Mouse (Mus musculus) MEL (cell line): Measurements from ENCODE around the gene Rp2. TPM values are rescaled to one million over a fixed set of nuclear protein-coding genes. Genes with fewer than 3 reads are reported as not detected.

ENCODE experiments used
- DNase-seq: peaks from one replicate; pipeline ENCODE4 v3.0.0; 2011; ENCODE audit warnings: low read depth, low spot score
- H3K27ac ChIP-seq: 2 replicates; pipeline ENCODE4 v1.5.1; 2012; ENCODE audit warnings: low read depth, mild to moderate bottlenecking, control low read depth, low read length, moderate library complexity; ENCODE audit not compliant: control insufficient read depth
- H3K27me3 ChIP-seq, 2 experiments: fragments of 150-350 bp in 1 of 2; sonication (generic) in 1 of 2; 2 replicates each; pipeline ENCODE4 v1.6.1; 2012; ENCODE audit warnings: low read length in 2 of 2, mild to moderate bottlenecking in 2 of 2, improper control_type of control experiment in 1 of 2, moderate library complexity in 1 of 2; ENCODE audit not compliant: insufficient read depth in 2 of 2, control insufficient read depth in 1 of 2
- H3K36me3 ChIP-seq, 2 experiments: 2 replicates each; pipeline ENCODE4 v1.6.1; 2012 to 2014; ENCODE audit warnings: low read length in 2 of 2, improper control_type of control experiment in 1 of 2, inconsistent platforms in 1 of 2, mild to moderate bottlenecking in 1 of 2; ENCODE audit not compliant: insufficient read depth in 2 of 2, control insufficient read depth in 1 of 2
- H3K4me1 ChIP-seq, 2 experiments: fragments of 150-350 bp in 1 of 2; sonication (generic) in 1 of 2; 2 replicates each; pipeline ENCODE4 v1.6.1; 2012; ENCODE audit warnings: low read length in 2 of 2, improper control_type of control experiment in 1 of 2, mild to moderate bottlenecking in 1 of 2; ENCODE audit not compliant: insufficient read depth in 2 of 2, control insufficient read depth in 1 of 2
- H3K4me3 ChIP-seq, 2 experiments: fragments of 150-350 bp in 1 of 2; sonication (generic) in 1 of 2; 2 replicates each; pipeline ENCODE4 v1.5.1; 2012; ENCODE audit warnings: low read depth in 2 of 2, low read length in 2 of 2, mild to moderate bottlenecking in 2 of 2, moderate library complexity in 2 of 2, control low read depth in 1 of 2, improper control_type of control experiment in 1 of 2; ENCODE audit not compliant: control insufficient read depth in 1 of 2, insufficient read depth in 1 of 2
- H3K79me2 ChIP-seq: 2 replicates; pipeline ENCODE4 v1.6.1; 2012; ENCODE audit warnings: mild to moderate bottlenecking, low read length, moderate library complexity; ENCODE audit not compliant: control insufficient read depth, poor library complexity, insufficient read depth
- H3K9ac ChIP-seq: 2 replicates; pipeline ENCODE4 v1.6.1; 2012; ENCODE audit warnings: low read depth, mild to moderate bottlenecking, control low read depth, low read length, moderate library complexity; ENCODE audit not compliant: control insufficient read depth, poor library complexity, severe bottlenecking
- H3K9me3 ChIP-seq: fragments of 150-350 bp; sonication (generic); replicated peaks from 2 replicates; pipeline ENCODE4 v1.6.1; 2012; ENCODE audit warnings: mild to moderate bottlenecking, low read length, improper control_type of control experiment, moderate library complexity; ENCODE audit not compliant: insufficient read depth
- BHLHE40 ChIP-seq: IDR thresholded peaks from 2 replicates; pipeline ENCODE4 v1.6.1; 2012; ENCODE audit warnings: low read depth, mild to moderate bottlenecking, inconsistent platforms, low read length, improper control_type of control experiment, borderline replicate concordance
- CHD1 ChIP-seq: IDR thresholded peaks from 2 replicates; pipeline ENCODE4 v1.6.1; 2012; ENCODE audit warnings: low read depth, mild to moderate bottlenecking, inconsistent platforms, low read length, improper control_type of control experiment
- CHD2 ChIP-seq: IDR thresholded peaks from 2 replicates; pipeline ENCODE4 v1.6.1; 2011; ENCODE audit warnings: low read length, improper control_type of control experiment
- CTCF ChIP-seq, 3 experiments: IDR thresholded peaks in 2 of 3; conservative IDR thresholded peaks in 1 of 3; 2 replicates each; pipeline ENCODE4 v1.5.1; 2011 to 2012; ENCODE audit warnings: low read length in 3 of 3, low read depth in 2 of 3, mild to moderate bottlenecking in 2 of 3, improper control_type of control experiment in 1 of 3, inconsistent platforms in 1 of 3, mixed read lengths in 1 of 3, moderate library complexity in 1 of 3; ENCODE audit not compliant: control insufficient read depth in 1 of 3, insufficient read depth in 1 of 3, poor library complexity in 1 of 3, severe bottlenecking in 1 of 3
- E2F4 ChIP-seq: IDR thresholded peaks from 2 replicates; pipeline ENCODE4 v1.6.1; 2011; ENCODE audit warnings: low read depth, low read length, improper control_type of control experiment, borderline replicate concordance
- ELF1 ChIP-seq: IDR thresholded peaks from 2 replicates; pipeline ENCODE4 v1.6.1; 2014; ENCODE audit warnings: low read depth, mild to moderate bottlenecking, inconsistent platforms, low read length, improper control_type of control experiment, moderate library complexity
- EP300 ChIP-seq, 2 experiments: IDR thresholded peaks; 2 replicates each; pipeline ENCODE4 v1.6.1; 2011; ENCODE audit warnings: improper control_type of control experiment in 2 of 2, low read length in 2 of 2, low read depth in 1 of 2, mild to moderate bottlenecking in 1 of 2
- ETS1 ChIP-seq: IDR thresholded peaks from 2 replicates; pipeline ENCODE4 v1.6.1; 2012; ENCODE audit warnings: low read depth, mild to moderate bottlenecking, inconsistent platforms, low read length, improper control_type of control experiment, moderate library complexity
- HCFC1 ChIP-seq: IDR thresholded peaks from 2 replicates; pipeline ENCODE4 v1.6.1; 2012; ENCODE audit warnings: low read depth, mild to moderate bottlenecking, inconsistent platforms, low read length, improper control_type of control experiment, moderate library complexity
- JUND ChIP-seq: IDR thresholded peaks from 2 replicates; pipeline ENCODE4 v1.6.1; 2011; ENCODE audit warnings: low read depth, mild to moderate bottlenecking, improper control_type of control experiment, low read length
- KAT2A ChIP-seq: conservative IDR thresholded peaks from 2 replicates; pipeline ENCODE4 v1.6.1; 2012; ENCODE audit warnings: low read depth, low read length, improper control_type of control experiment, inconsistent platforms
- MAFK ChIP-seq: IDR thresholded peaks from 2 replicates; pipeline ENCODE4 v1.6.1; 2011; ENCODE audit warnings: low read depth, mild to moderate bottlenecking, low read length, improper control_type of control experiment, borderline replicate concordance
- MAZ ChIP-seq: IDR thresholded peaks from 2 replicates; pipeline ENCODE4 v1.6.1; 2012; ENCODE audit warnings: low read depth, mild to moderate bottlenecking, inconsistent platforms, low read length, improper control_type of control experiment
- MEF2A ChIP-seq: IDR thresholded peaks from 2 replicates; pipeline ENCODE4 v1.6.1; 2014; ENCODE audit warnings: low read depth, mild to moderate bottlenecking, inconsistent platforms, low read length, improper control_type of control experiment; ENCODE audit not compliant: poor library complexity, insufficient replicate concordance, severe bottlenecking; ENCODE audit errors: extremely low read depth
- MXI1 ChIP-seq: IDR thresholded peaks from 2 replicates; pipeline ENCODE4 v1.6.1; 2011; ENCODE audit warnings: mild to moderate bottlenecking, low read depth, low read length, improper control_type of control experiment
- MYB ChIP-seq: IDR thresholded peaks from 2 replicates; pipeline ENCODE4 v1.6.1; 2011; ENCODE audit warnings: mild to moderate bottlenecking, low read depth, low read length, improper control_type of control experiment
- MYC ChIP-seq: IDR thresholded peaks from 2 replicates; pipeline ENCODE4 v1.6.1; 2011; ENCODE audit warnings: low read depth, mild to moderate bottlenecking, low read length, improper control_type of control experiment, moderate library complexity
- NELFE ChIP-seq: IDR thresholded peaks from 2 replicates; pipeline ENCODE4 v1.6.1; 2011; ENCODE audit warnings: low read depth, low read length, improper control_type of control experiment
- NRF1 ChIP-seq: IDR thresholded peaks from 2 replicates; pipeline ENCODE4 v1.6.1; 2014; ENCODE audit warnings: low read depth, mild to moderate bottlenecking, inconsistent platforms, low read length, improper control_type of control experiment, moderate library complexity; ENCODE audit not compliant: poor library complexity, insufficient read depth, severe bottlenecking
- POLR2A ChIP-seq, 2 experiments: IDR thresholded peaks; 2 replicates each; pipeline ENCODE4 v1.6.1; 2011 to 2012; ENCODE audit warnings: low read length in 2 of 2, mild to moderate bottlenecking in 2 of 2, control low read depth in 1 of 2, improper control_type of control experiment in 1 of 2, low read depth in 1 of 2, moderate library complexity in 1 of 2; ENCODE audit not compliant: control insufficient read depth in 1 of 2, insufficient read depth in 1 of 2, poor library complexity in 1 of 2
- POLR2AphosphoS2 ChIP-seq: IDR thresholded peaks from 2 replicates; pipeline ENCODE4 v1.6.1; 2011; ENCODE audit warnings: low read length, improper control_type of control experiment
- POLR2AphosphoS5 ChIP-seq: IDR thresholded peaks from 2 replicates; pipeline ENCODE4 v1.6.1; 2012; ENCODE audit warnings: low read depth, borderline replicate concordance, mild to moderate bottlenecking, inconsistent platforms, low read length, moderate library complexity, mixed read lengths
- RCOR1 ChIP-seq: IDR thresholded peaks from 2 replicates; pipeline ENCODE4 v1.6.1; 2012; ENCODE audit warnings: low read depth, mild to moderate bottlenecking, inconsistent platforms, low read length, improper control_type of control experiment
- SMC3 ChIP-seq: IDR thresholded peaks from 2 replicates; pipeline ENCODE4 v1.6.1; 2011; ENCODE audit warnings: low read depth, low read length, improper control_type of control experiment
- TAL1 ChIP-seq: IDR thresholded peaks from 2 replicates; pipeline ENCODE4 v1.6.1; 2012; ENCODE audit warnings: mild to moderate bottlenecking, inconsistent platforms, low read length, moderate library complexity, mixed read lengths
- TBP ChIP-seq: IDR thresholded peaks from 2 replicates; pipeline ENCODE4 v1.8.0; 2011; ENCODE audit warnings: low read depth, low read length, improper control_type of control experiment
- TCF12 ChIP-seq: IDR thresholded peaks from 2 replicates; pipeline ENCODE4 v1.6.1; 2014; ENCODE audit warnings: low read depth, mild to moderate bottlenecking, inconsistent platforms, low read length, improper control_type of control experiment, moderate library complexity
- UBTF ChIP-seq: IDR thresholded peaks from 2 replicates; pipeline ENCODE4 v1.6.1; 2012; ENCODE audit warnings: low read depth, mild to moderate bottlenecking, inconsistent platforms, low read length, improper control_type of control experiment, moderate library complexity, borderline replicate concordance; ENCODE audit not compliant: insufficient read depth
- USF1 ChIP-seq: IDR thresholded peaks from 2 replicates; pipeline ENCODE4 v1.6.1; 2014; ENCODE audit warnings: low read depth, mild to moderate bottlenecking, inconsistent platforms, low read length, improper control_type of control experiment, moderate library complexity
- USF2 ChIP-seq, 2 experiments: IDR thresholded peaks; 2 replicates each; pipeline ENCODE4 v1.6.1; 2011 to 2012; ENCODE audit warnings: improper control_type of control experiment in 2 of 2, low read length in 2 of 2, borderline replicate concordance in 1 of 2, inconsistent platforms in 1 of 2, low read depth in 1 of 2, mild to moderate bottlenecking in 1 of 2; ENCODE audit not compliant: insufficient read depth in 1 of 2
- ZC3H11A ChIP-seq: IDR thresholded peaks from 2 replicates; pipeline ENCODE4 v1.6.1; 2012; ENCODE audit warnings: low read depth, mild to moderate bottlenecking, inconsistent platforms, low read length, improper control_type of control experiment
- ZKSCAN1 ChIP-seq: IDR thresholded peaks from 2 replicates; pipeline ENCODE4 v1.6.1; 2012; ENCODE audit warnings: low read depth, mild to moderate bottlenecking, inconsistent platforms, low read length, improper control_type of control experiment, moderate library complexity
- ZNF384 ChIP-seq: IDR thresholded peaks from 2 replicates; pipeline ENCODE4 v1.6.1; 2012; ENCODE audit warnings: low read depth, mild to moderate bottlenecking, inconsistent platforms, low read length, improper control_type of control experiment
- polyA plus RNA-seq, 2 experiments: library from polyadenylated mRNA; stranded (reverse) in 1 of 2; unstranded in 1 of 2; fragments of >175 nt in 1 of 2; fragments of >200 nt in 1 of 2; gene quantifications; 2 replicates each; pipeline versions ENCODE4 v1.2.1 to v1.2.4; 2012; ENCODE audit warnings: low replicate concordance in 2 of 2, low read depth in 1 of 2; ENCODE audit not compliant: insufficient read length in 2 of 2, insufficient read depth in 1 of 2, missing spikeins in 1 of 2
- total RNA-seq: library from RNA; depleted of rRNA; stranded (reverse); fragments of 300-350 nt; gene quantifications from 2 replicates; pipeline ENCODE4 v1.2.3, GENCODE M21; 2012; rRNA removed

Rp2 gene
- total RNA-seq (15.7 and 16.8 TPM in 2 replicates), polyA plus RNA-seq (1 to 10 TPM in 1 of 2 experiments, not detected in 1; 10.0 TPM)

DNA sequence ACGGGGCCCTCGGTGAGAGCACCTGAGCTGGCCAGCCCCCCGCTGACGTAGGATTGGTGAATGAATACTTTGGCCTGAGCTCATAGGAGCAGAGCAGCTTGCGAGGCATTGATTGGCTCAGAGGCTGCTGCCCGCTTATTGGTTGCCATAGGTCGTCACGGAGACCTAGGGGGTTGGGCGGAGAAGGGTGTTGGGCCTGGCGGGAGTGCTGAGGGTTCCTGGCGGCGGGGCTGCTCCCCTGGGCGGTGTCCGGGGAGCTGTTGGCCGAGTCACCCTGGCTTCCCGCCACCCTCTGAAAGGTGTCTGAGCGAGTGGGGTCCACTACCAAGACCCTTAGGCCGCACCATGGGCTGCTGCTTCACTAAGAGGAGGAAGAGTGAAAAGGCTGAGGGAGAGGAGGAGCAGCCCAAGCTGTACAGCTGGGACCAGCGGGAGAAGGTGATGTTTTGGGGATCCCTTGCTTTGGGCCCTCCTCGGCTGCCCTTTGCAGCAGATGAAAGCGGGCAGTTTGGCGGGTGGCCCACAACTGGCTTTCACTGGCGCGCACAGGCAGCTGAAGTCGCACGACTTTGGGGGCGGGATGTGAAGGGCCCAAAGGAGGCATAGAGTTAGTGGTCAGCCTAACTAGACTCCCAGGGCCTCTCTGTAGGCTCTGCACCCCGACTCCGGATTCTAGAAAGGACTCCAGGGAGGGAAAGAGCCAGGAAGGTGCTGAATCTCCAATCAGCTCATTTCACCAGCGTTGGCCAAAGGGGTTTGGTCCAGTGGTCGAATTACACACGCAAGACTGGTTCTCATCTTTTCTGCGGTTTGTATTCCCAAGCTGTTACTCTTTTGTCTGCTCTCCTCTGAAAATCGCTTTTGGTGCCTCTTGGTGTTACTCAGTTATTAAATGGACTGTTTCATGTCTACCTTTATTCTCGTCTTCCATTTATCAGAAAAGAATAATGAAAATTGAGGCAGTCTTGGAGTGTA, at the start of gene Rp2:
TSS of gene Rp2 (plus strand) at position 91 of the 975 bp plus-strand sequence.
- H3K79me2 ChIP-seq = peaks cover 4% of the 10 kb centered on the region
- peak; percentile 96 for DNase-seq
- peak within 1 kb of the TSS; percentile 4 for H3K27ac ChIP-seq
- H3K4me1 ChIP-seq = peaks cover 3 to 4% of the 10 kb centered on the region in 2 experiments
- peak within 1 kb of the TSS; percentile 81 for H3K9ac ChIP-seq
- H3K4me3 ChIP-seq = peak within 1 kb of the TSS; percentile 87 to 98
- H3K36me3 ChIP-seq = peaks cover 0 to 19% of the 10 kb centered on the region in 2 experiments; a peak in 2 of 4 replicates
- no peaks in the 10 kb centered on the region for H3K9me3 ChIP-seq
- H3K27me3 ChIP-seq = no peaks in the 10 kb centered on the region
- TF ChIP-seq TBP (0 out of 2 replicates have a peak, but pooled peaks have one; percentile 28), MXI1 (peak; percentile 40; the same call in 1 of the 2 replicates), ZC3H11A (no peak), KAT2A (no peak), E2F4 (peak; percentile 7; the same call in 1 of the 2 replicates), BHLHE40 (no peak), ETS1 (0 out of 2 replicates have a peak, but pooled peaks have one; percentile 29), RCOR1 (no peak), MAZ (peak; percentile 79), EP300 (IDR thresholded peaks at IDR 0.05; ENCODE audit: low read depth in 1 of 2, low read length in 2 of 2) (no peak; a peak in 1 of 4 replicates), POLR2AphosphoS5 (no peak), USF1 (no peak), MAFK (no peak), CHD1 (no peak), ZNF384 (no peak), TCF12 (peak; percentile 26; the same call in 1 of the 2 replicates), SMC3 (no peak), USF2 (IDR thresholded peaks at IDR 0.05; ENCODE audit: borderline replicate concordance in 1 of 2, insufficient read depth in 1 of 2, low read depth in 1 of 2, low read length in 2 of 2) (no peak), CHD2 (peak; percentile 75), POLR2AphosphoS2 (no peak; the same call in 1 of the 2 replicates), CTCF (IDR thresholded peaks at IDR 0.05 in 2 of 3, conservative IDR thresholded peaks at IDR 0.05 in 1 of 3; ENCODE audit: control insufficient read depth in 1 of 3, insufficient read depth in 1 of 3, low read depth in 2 of 3, low read length in 3 of 3, poor library complexity in 1 of 3, severe bottlenecking in 1 of 3) (no peak), TAL1 (no peak), MEF2A (no peak), ZKSCAN1 (no peak), ELF1 (peak; percentile 35; the same call in 1 of the 2 replicates), UBTF (no peak), NRF1 (no peak), MYC (no peak), POLR2A (IDR thresholded peaks at IDR 0.05; ENCODE audit: control insufficient read depth in 1 of 2, insufficient read depth in 1 of 2, low read depth in 1 of 2, low read length in 2 of 2, poor library complexity in 1 of 2) (peak; percentile 68 to 70; a peak in 3 of 4 replicates), HCFC1 (peak; percentile 64), JUND (no peak), MYB (no peak), NELFE (peak; percentile 57; the same call in 1 of the 2 replicates)
